ENCODE assay signal across 9 mouse cellular contexts in genomic region chr2:163838043-163838442, GRCm38 (mm10). TPM values are rescaled to one million over a fixed set of nuclear protein-coding genes. Genes with fewer than 3 reads are reported as not detected.
A peak's percentile ranks its signal among the peaks of the same experiment; 100 is the strongest.
DNase-seq lines count a peak whose midpoint lies in the region; ATAC-seq and TF ChIP-seq lines count a peak whose summit lies in the region.
"Had no signal": no experiment of that assay in that cellular context is flagged by ENCODE, and none has a peak within 500 bp of the region (broad histone marks: within the 10 kb centered on the region; RNA-seq: fewer than 3 reads in every experiment).

No protein-coding gene starts in this region.

- intact Hi-C loops in left cerebral cortex, postnatal 36 days (cut with DNase I): no loop called here

- H3K27ac ChIP-seq in hindbrain, embryonic 10.5 days: no peak overlapping the region
- H3K27ac ChIP-seq in hindbrain, embryonic 13.5 days: no peak overlapping the region
- no peak overlapping the region for H3K27ac ChIP-seq in intestine, embryonic 14.5 days (ENCODE audit: low read depth)
- H3K27ac ChIP-seq in midbrain, embryonic 16.5 days (ENCODE audit: low read length): no peak overlapping the region
- H3K27ac ChIP-seq in spleen, adult 2 months (ENCODE audit: insufficient read depth, low read length): no peak overlapping the region

- whole genome bisulfite sequencing in hindbrain, embryonic 10.5 days: 33% methylated on average over 9 of the region's 9 CpGs
- WGBS in hindbrain, embryonic 13.5 days: 32% methylated on average over 9 of the region's 9 CpGs
- 26% methylated on average over 9 of the region's 9 CpGs for WGBS in intestine, embryonic 14.5 days
- 25% methylated on average over 9 of the region's 9 CpGs for WGBS in midbrain, embryonic 16.5 days
- WGBS in spleen, adult 2 months: 22% methylated on average over 9 of the region's 9 CpGs

- H3K9ac ChIP-seq in hindbrain, embryonic 13.5 days: no peak overlapping the region
- H3K9ac ChIP-seq in intestine, embryonic 14.5 days (ENCODE audit: low read length): no peak overlapping the region
- no peak overlapping the region for H3K9ac ChIP-seq in midbrain, embryonic 16.5 days (ENCODE audit: low read depth, low read length)

- no peak for ATAC-seq in hindbrain, embryonic 13.5 days (ENCODE audit: low FRiP score)
- no peak for ATAC-seq in intestine, embryonic 14.5 days (replicated peaks; ENCODE audit: low FRiP score, low TSS enrichment, low read depth)
- 0 out of 2 replicates have a peak, but pooled peaks have one; percentile 51 for ATAC-seq in midbrain, embryonic 16.5 days

- H3K4me2 ChIP-seq in hindbrain, embryonic 13.5 days: no peak overlapping the region
- no peak overlapping the region for H3K4me2 ChIP-seq in intestine, embryonic 14.5 days (ENCODE audit: low read length)
- no peak overlapping the region for H3K4me2 ChIP-seq in midbrain, embryonic 16.5 days (ENCODE audit: low read length)

- DNase-seq in hindbrain, embryonic 10.5 days (ENCODE audit: low spot score): peak; percentile 78
- peak; percentile 80 for DNase-seq in cerebellum, adult 11-12 months
- DNase-seq in frontal cortex, postnatal 10 days (ENCODE audit: low spot score in 2 of 2): peak; percentile 56 to 77
- DNase-seq in intestine, embryonic 14.5 days (ENCODE audit: low spot score): peak; percentile 84
- peak; percentile 74 to 78 for DNase-seq in left cerebral cortex, postnatal 36 days (ENCODE audit: low spot score in 2 of 2)
- DNase-seq in spleen, adult 2 months (ENCODE audit: low read depth in 1 of 2, low spot score in 2 of 2): peak; percentile 42 to 70

- no peak overlapping the region for H3K4me3 ChIP-seq in hindbrain, embryonic 10.5 days
- no peak overlapping the region for H3K4me3 ChIP-seq in hindbrain, embryonic 13.5 days
- no peak overlapping the region for H3K4me3 ChIP-seq in intestine, embryonic 14.5 days (ENCODE audit: low read depth, low read length)
- no peak overlapping the region for H3K4me3 ChIP-seq in midbrain, embryonic 16.5 days (ENCODE audit: low read depth, low read length)
- no peak overlapping the region for H3K4me3 ChIP-seq in spleen, adult 2 months (ENCODE audit: extremely low read depth, insufficient read depth, insufficient read length)

- H3K36me3 ChIP-seq in hindbrain, embryonic 10.5 days: no peaks in the 10 kb centered on the region
- no peaks in the 10 kb centered on the region for H3K36me3 ChIP-seq in hindbrain, embryonic 13.5 days
- no peaks in the 10 kb centered on the region for H3K36me3 ChIP-seq in intestine, embryonic 14.5 days (ENCODE audit: control insufficient read depth, insufficient read depth, low read length)
- no peaks in the 10 kb centered on the region for H3K36me3 ChIP-seq in midbrain, embryonic 16.5 days (ENCODE audit: control insufficient read depth, insufficient read depth, low read length)
- no peaks in the 10 kb centered on the region for H3K36me3 ChIP-seq in spleen, adult 2 months (ENCODE audit: control insufficient read depth, insufficient read depth, low read length)

- H3K4me1 ChIP-seq in hindbrain, embryonic 10.5 days (replicated peaks): no peaks in the 10 kb centered on the region
- no peaks in the 10 kb centered on the region for H3K4me1 ChIP-seq in hindbrain, embryonic 13.5 days (replicated peaks)
- H3K4me1 ChIP-seq in intestine, embryonic 14.5 days (replicated peaks; ENCODE audit: control insufficient read depth, insufficient read depth, low read length): no peaks in the 10 kb centered on the region
- no peaks in the 10 kb centered on the region for H3K4me1 ChIP-seq in midbrain, embryonic 16.5 days (ENCODE audit: control insufficient read depth, insufficient read depth, low read length)
- H3K4me1 ChIP-seq in spleen, adult 2 months (ENCODE audit: control insufficient read depth, insufficient read depth, insufficient read length): no peaks in the 10 kb centered on the region

- TF ChIP-seq POLR2A in spleen, adult 2 months (IDR thresholded peaks at IDR 0.05; ENCODE audit: low read depth, low read length): no peak

- no peaks in the 10 kb centered on the region for H3K27me3 ChIP-seq in hindbrain, embryonic 10.5 days (ENCODE audit: insufficient read depth, poor library complexity, severe bottlenecking)
- peaks cover 16% of the 10 kb centered on the region for H3K27me3 ChIP-seq in hindbrain, embryonic 13.5 days
- H3K27me3 ChIP-seq in intestine, embryonic 14.5 days (replicated peaks; ENCODE audit: control insufficient read depth, insufficient read depth, low read length): no peaks in the 10 kb centered on the region
- no peaks in the 10 kb centered on the region; the same call in none of the 2 replicates for H3K27me3 ChIP-seq in midbrain, embryonic 16.5 days (ENCODE audit: control insufficient read depth, insufficient read depth, low read depth, low read length)
- no peaks in the 10 kb centered on the region for H3K27me3 ChIP-seq in spleen, adult 2 months (ENCODE audit: control insufficient read depth, insufficient read depth, low read length)

- peak; percentile 97 for TF ChIP-seq CTCF in spleen, adult 2 months (IDR thresholded peaks at IDR 0.05; ENCODE audit: extremely low read depth, insufficient read depth, insufficient read length, insufficient replicate concordance)

- H3K9me3 ChIP-seq in hindbrain, embryonic 10.5 days: no peaks in the 10 kb centered on the region
- H3K9me3 ChIP-seq in hindbrain, embryonic 13.5 days: no peaks in the 10 kb centered on the region
- H3K9me3 ChIP-seq in intestine, embryonic 14.5 days (ENCODE audit: control insufficient read depth, low read length): no peaks in the 10 kb centered on the region
- no peaks in the 10 kb centered on the region for H3K9me3 ChIP-seq in midbrain, embryonic 16.5 days (replicated peaks; ENCODE audit: control insufficient read depth, low read length, poor library complexity, severe bottlenecking)

RNA-seq across cellular contexts. Expression of gene Kcnk15, which starts 15.4 kb away (rescaled TPM):
- not detected in 2 replicates for polyA plus RNA-seq in hindbrain, embryonic 10.5 days (2016; fragmentation: Nextera tagmentation; extraction: Ambion mirVana)
- polyA plus RNA-seq in hindbrain, embryonic 13.5 days (2015; fragmentation: Nextera tagmentation; extraction: Ambion mirVana): not detected in 2 replicates
- not detected in 2 replicates for polyA plus RNA-seq in intestine, embryonic 14.5 days (2014; fragmentation: Nextera tagmentation; extraction: Ambion mirVana)
- under 1 TPM in 1 of 2 experiments, not detected in 1; 0.54 TPM for total RNA-seq in left cerebral cortex, postnatal 36 days (2021)
- polyA plus RNA-seq in midbrain, embryonic 16.5 days (2015; fragmentation: Nextera tagmentation; extraction: Ambion mirVana): 0.17 and 0.33 TPM in 2 replicates
- polyA plus RNA-seq in spleen, adult 2 months (2012; rRNA removed): not detected in 2 replicates
- polyA plus RNA-seq: stomach, embryonic 14.5 days had no signal

RNA-seq across cellular contexts. Expression of gene Ccn5, which starts 17.4 kb away (rescaled TPM):
- 0.15 and 0.43 TPM in 2 replicates for polyA plus RNA-seq in hindbrain, embryonic 10.5 days (2016; fragmentation: Nextera tagmentation; extraction: Ambion mirVana)
- 0.13 and 0.22 TPM in 2 replicates for polyA plus RNA-seq in hindbrain, embryonic 13.5 days (2015; fragmentation: Nextera tagmentation; extraction: Ambion mirVana)
- 0.17 and 0.23 TPM in 2 replicates for polyA plus RNA-seq in intestine, embryonic 14.5 days (2014; fragmentation: Nextera tagmentation; extraction: Ambion mirVana)
- total RNA-seq in left cerebral cortex, postnatal 36 days (2021): under 1 TPM; 0.17 to 0.23 TPM
- 0.47 and 0.72 TPM in 2 replicates for polyA plus RNA-seq in midbrain, embryonic 16.5 days (2015; fragmentation: Nextera tagmentation; extraction: Ambion mirVana)
- 3.1 and 4.8 TPM in 2 replicates for polyA plus RNA-seq in spleen, adult 2 months (2012; rRNA removed)
